Mouse (Mus musculus) B cell, adult 2 months (primary cell): ENCODE measurements around the gene Syne1.

ENCODE experiments used
- DNase-seq, 2 experiments: peaks; one replicate each; pipeline ENCODE4 v3.0.0; 2022

Syne1 gene

DNA sequence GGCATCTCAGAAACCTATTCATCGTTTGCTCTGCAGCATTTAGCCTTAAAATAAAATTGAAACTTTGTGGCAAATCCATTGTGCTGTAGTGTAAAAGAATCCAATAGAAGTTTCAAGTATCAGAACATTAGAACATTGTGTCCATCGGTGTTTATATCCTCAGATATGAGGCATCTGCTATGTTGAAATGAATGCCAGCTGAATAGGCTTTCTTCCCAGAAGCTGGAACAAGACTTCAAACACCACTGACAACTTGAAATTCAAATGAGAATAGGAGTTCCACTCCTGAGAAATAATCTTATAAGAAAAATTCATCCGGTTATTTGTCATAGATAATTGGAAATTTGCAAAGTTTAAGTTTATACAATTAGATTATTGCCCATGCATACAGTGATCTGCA lies 135.6 kb downstream of the Syne1 start:
- DNase-seq: no peak

DNA sequence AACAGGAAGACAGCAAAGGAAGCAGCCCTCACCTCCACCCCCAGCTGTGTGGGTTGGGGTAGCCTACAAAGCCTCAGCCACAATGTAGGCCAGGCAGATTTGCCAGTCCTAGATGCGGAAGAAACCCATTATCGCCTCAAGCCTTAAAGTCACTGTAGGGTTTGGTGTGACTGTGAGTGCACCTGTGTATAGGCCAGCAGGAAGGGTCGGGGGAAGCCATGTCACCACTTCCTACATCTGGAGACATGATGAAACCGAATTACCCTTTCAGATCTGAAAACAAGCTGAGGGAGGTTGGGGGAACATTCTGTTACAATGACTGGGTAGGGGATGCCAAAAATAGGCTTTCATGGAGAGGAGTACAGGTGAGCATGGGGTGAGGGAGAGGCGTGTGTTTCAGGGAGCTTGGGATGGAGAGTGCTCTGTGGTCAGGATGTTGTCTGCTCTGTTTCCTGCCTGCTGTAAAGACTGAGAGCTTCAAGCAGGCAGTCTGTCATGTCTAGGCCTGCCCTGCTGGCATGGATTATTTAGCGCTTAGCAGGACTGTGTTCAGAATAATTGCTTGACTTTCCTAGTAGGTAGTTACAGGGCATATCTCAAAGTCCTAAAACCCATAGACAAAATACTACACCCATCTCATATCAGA lies 167.0 kb downstream of the Syne1 start:
- DNase-seq: no peak

DNA sequence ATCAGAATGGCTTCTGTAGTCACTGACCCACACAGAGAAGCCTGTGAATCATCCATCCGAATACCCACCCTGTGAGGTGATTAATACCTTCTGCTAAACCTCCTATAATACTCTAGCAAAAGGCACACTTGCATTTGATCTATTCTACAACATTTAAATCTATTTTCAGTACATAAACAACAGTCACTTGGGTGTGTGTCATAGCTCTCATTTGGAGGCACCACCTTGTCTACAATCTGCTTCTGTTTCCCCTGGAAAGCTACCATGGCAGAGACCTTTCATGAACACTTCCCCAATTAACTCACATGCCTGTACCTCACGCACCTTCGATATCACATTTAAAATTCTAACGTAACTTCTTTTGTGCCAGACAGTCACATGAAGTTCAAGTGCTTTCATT lies 169.7 kb downstream of the Syne1 start:
- no peak for DNase-seq

DNA sequence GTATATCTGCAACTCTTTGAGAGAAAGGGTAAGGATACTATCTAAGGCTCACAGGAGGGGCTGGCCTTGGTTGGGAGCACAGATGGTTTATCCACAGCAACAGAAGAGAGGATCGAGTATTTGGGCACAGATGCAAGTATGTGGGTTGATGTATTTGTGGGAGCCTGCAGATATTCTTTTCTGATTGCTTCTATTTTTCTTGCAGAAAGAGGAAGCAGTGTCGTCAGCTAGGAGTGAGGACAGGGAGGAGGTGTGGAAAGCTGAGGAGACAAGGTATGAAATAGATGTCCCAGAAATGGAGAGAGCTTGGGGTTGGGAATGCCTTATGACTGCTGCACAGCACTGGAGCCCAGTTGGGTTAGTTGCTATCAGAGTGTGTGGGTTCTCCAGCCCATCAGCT lies 172.3 kb downstream of the Syne1 start:
- no peak for DNase-seq

DNA sequence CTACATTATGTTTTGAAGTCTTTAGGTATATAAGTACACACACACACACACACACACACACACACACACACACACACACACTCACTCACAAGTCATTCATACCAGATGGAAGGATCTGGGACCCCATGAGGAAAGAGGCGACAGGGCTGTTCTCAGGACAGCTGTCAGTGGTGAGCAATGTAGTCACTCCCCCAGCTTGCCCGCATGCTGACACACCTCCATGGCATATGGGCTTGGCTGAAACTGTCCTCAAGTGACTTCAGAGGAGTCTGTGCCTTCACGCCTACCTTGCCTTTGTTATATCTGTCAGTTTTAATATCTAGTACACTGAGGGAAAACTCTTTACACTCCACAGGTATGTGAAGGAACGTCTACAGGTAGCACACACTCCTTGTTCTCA lies 181.7 kb downstream of the Syne1 start:
- DNase-seq: no peak

DNA sequence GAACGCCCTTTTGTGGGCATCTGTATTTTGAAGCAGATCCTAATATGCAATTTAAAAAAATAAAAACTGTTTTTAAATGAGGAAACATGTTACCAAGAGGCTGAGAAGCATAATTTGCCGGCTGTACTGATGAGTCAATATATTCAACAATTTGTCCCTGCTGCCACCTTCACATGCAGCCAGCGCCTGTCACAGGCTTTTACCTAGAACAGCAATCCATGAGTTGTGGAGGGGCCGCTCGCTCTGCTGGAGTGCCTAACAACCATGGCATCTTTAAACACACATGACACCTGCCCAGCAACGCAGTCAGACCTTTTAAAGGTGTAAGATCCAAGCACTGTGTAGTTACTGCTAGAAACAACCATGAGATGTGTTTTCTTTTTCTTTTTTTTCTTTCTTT lies 183.0 kb downstream of the Syne1 start:
- no peak for DNase-seq

DNA sequence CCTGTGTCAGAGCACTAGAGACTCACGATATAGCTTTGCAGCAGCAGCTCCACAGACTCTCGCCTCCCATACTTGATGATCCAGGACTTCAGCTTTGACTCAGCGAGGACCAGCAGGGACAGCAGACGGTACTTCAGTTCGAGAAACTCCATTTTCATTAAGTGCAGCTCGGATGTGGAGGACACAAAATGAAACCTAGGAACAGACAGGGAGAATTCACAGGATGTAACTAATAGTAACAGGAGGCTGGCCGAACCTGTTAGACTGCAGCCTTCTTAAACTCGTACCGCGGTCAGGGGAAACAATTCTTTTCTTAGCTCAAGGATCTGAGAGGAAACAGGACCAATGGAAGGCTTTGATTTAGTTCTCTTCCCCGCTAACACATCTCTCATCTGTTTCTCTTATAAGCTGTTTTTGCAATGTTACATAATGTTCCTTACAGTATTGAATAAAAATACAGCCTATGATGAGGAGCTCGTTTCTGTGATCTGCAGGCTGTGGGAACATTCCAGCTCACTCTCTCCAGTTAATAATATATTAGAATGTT lies 183.7 kb downstream of the Syne1 start:
- no peak for DNase-seq

DNA sequence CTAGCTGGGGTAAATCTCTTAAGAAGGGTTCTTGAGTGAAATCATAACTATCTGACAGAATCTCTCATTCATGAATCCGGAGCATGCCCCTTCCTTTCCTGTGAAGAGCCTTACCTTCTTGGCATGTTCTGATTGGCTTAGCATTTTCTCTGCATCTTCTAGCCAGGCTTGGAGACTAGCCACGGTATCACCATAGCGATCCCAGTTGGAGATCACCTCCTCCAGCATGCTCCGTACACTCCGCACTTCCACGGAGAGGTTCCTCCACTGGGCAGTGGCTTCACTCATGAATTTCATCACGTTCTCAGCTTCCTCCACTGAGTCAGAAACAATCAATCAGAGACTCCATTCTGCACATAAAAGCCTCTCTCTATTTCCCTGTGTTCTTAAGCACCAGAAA lies 190.7 kb downstream of the Syne1 start:
- DNase-seq: no peak

DNA sequence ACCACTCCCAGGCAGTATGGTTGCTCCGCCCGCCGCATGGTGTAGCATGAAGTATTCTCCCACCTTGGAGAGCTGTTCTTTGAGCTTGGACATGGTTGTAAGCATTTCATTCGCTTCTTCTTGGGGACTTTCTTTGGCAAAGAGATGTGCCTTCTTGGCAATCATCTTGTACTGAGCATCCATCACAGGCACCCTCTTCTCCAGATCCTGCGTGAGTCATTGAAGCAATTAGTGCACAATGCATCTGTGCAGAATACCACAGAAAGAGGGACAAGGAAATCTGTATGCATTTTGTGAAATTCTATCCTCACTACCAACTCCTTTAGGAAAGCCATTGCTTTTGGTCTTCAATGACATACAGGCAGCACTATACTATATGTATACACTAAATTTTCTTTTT lies 194.7 kb downstream of the Syne1 start:
- DNase-seq: no peak

DNA sequence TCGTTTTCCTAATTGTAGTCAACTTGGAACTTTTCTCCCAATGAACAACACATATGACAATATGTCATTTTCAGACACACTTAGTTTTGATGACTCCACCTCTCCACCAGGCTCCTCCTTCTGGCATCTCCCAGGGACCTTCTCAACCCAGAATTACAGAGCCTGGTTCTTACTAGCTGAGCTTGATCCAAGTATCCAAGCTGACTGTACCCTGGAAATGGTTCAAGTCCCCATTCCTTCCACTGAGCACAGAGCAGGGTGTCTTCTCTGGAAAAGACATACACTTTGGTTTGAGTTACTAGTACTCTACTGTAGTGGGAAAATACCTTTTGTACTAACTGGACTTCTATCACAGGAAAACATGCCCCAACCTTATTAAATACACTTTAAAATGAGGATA lies 197.9 kb downstream of the Syne1 start:
- no peak for DNase-seq

DNA sequence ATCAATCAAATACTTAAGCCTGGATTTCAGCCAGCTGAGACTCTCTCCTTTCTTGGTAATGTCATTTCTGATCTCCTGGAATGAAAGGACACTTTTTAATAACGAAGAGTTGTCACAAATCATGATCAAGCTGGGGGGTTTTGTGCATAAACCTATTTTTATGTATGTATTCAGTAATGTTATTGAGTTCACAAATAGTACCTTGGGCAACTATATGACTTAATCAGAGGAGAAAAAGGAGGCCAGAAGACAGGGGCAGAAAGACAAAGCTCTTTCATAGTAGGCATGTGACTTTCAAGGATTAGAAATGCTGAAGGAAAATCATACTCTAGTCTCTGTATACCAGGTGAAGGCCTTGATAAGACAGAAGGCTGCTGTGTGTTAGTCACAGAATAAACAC lies 204.4 kb downstream of the Syne1 start:
- DNase-seq: no peak

DNA sequence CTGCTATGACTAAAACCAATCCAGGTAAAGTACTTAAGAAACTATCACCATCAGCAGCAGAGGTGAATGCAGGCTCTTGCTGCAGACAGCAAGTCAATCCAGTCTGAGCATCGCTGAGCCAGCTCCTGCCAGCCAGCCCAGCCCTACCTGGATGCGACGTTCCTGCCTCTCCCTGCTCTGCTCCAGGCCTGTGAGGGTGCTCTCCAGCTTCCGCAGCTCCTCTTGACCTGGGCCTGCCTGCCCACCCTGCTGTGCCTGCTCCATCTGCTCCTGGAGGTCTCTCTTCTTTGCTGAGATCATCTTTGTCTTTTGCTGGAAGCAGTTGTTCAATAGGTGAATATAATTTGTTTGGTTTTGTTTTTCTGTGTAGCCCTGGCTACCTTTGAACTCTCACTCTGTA lies 208.1 kb downstream of the Syne1 start:
- no peak for DNase-seq

DNA sequence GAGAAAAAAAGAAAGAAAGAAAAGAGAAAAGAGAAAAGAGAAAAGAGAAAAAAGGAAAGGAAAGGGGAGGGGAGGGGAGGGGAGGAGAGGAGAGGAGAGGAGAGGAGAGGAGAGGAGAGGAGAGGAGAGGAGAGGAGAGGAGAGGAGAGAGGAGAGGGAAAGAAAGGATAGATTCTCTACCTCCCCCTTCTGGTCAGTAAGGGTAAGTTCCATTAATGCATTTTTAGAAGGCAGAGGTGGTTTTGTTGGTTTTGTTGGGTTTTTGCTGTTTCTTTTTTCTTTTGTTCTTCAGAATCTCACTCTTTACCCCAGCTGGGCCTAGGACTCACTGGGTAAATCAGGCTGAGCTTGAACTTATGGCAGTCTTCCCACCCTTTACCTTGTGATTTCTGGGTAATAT lies 214.9 kb downstream of the Syne1 start:
- no peak for DNase-seq

DNA sequence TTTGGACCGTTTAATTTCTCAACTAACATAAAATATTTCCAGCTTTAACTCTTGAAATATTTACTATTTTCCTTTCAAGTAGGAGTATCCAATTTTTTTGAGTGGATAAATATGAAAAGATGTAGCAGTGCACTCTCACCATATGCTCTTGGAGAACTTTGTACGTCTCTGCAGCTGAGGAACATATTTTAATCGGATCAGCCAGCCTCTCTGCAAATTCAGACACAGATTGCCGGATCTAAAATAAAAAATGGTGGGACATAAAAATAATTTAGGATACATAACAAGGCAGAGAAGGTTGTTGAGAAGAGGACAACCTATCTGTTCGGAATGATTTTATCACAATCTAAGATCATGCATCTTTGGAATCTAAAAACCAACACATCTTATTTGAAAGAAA lies 218.5 kb downstream of the Syne1 start:
- DNase-seq: no peak

DNA sequence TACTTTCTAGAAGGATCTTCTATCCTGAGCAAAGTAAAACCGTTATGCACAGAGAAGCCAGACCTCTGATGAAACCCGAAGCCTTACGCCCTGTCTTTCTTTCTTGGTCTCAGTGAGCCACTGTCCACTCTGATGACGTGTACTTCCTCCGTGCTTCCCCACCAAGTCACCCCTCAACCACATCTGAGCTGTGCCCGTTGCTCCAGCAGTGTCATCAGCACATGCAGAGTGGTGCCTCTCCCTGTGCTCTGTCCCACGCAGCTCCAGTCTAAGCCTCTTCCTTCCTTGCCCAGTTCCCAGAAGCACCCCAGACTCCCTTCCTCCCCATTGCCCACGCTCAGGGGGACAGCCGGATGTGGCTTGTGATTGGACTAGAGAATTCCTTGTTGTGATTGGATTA lies 224.6 kb downstream of the Syne1 start:
- no peak for DNase-seq

DNA sequence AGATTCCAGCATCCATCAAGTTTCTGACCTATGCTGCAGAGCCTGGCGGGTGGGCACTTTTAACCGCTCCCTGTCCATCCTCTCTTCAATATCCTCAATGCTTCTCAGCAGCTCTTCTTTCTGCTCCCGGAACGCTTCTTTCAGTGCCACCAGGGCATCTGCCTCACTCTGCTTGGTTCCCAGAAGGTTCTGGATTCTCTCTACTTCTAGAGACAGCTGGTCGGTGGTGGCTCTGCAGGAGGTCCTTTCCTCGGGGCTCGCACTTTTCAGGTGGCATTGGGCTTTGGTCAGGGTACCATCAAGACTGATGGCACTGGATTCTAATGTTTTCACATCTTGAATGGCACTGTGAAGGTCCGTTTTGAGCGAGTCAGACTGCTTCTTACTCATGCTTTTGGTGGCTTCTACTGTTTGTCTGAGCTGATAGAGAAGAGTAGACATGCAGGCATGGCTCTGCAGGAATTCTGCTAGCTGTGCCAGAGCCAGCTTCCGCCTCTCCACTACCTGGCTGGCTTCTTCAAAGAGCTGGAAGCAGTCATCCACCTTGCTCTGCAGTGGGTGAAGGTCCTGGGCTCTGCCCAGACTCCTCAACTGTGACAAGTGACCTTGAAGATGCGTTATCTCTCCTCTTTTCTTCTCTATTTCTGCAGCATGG lies 227.4 kb downstream of the Syne1 start:
- DNase-seq: no peak

DNA sequence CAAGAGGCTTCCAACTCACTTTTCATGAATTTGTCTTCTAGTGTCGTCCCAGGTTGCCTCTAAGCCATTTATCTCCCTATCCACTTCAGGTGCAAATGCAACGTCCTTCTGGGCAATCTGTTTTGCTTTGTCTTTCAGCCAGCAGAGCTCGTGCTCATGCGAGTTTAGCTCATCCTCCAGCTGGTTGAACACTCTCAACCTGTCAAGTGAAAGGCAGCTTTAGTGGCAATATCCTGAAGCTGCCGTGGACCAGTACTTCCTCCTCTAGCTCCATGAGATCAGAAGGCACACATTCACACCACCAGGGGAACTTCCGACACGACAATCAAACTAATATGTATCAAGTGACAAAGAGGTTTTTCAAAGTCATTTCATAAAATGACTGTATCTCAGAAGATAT lies 228.7 kb downstream of the Syne1 start:
- no peak for DNase-seq

DNA sequence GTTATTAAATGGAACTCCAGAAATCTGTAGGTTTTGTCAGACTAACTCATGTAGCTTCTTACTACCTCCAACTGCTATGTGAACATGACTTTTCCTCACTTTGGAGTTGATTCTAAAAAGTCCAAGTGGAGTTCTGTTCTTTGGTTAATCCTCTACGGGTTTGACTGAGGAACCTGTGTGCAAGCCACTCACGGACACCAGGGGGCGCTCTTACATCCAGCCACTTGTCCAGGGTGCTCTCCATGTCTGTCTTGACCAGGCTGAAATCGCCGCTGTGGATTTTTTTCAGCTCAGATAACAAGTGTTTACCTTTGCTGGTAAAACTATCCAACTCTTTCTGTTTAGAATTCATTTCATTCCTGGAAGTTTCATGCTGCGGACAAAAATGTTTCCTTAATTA lies 233.7 kb downstream of the Syne1 start:
- DNase-seq: peak; percentile 69 to 72

DNA sequence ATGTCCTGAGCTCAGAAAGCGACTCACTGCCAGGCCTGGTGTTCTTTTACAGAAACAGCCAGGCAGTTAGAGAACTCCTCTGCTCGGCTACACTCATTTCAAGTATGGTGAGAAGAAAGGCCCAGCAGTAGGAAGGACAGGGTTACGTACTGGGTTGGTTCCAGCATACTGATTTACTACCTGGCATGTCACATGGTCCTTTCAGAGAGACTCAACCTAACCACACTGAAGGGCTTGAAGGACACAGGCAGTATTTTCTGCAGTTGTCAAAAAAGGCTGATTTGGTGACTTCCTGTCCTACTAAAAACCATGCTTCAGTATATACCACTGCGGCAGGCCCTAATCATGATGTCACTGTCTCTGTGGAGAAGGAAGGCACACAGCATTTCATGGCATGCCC lies 238.8 kb downstream of the Syne1 start:
- no peak for DNase-seq

DNA sequence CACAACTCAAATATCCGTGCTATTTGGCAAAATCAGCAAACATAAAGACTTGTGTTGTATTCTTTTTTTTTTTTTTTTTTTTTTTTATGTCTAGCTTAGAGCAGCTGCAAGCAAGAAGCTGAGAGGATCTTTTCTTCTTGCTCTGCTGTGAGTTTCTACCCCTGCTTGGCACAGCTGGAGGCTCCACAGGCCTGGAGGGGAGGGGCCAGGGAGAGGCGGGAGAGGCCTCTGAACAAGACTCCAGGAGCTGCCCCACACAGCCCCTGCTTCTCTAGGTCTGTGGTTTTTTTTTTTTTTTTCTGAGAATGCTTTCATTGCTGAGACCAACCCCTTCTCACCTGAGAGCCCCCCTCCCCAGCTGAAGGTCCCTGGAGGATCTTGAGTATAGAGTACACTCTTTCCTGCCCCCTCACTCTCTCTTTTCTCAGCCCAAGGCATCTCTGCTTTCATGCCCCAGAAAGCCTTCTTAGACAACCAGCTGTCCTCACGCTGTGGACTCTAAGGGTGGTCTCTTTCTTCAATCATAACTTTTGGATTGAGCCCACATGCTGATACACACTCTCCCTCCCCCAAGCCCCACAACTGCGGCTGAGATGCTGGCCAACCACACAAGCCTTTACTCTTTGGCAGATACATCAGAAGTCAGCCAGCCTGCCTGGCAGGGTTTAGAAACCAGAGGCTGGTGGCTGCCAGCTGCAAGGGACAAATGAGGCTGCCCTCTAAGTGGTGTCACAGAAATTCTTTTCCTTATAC lies 241.1 kb downstream of the Syne1 start:
- DNase-seq: no peak

DNA sequence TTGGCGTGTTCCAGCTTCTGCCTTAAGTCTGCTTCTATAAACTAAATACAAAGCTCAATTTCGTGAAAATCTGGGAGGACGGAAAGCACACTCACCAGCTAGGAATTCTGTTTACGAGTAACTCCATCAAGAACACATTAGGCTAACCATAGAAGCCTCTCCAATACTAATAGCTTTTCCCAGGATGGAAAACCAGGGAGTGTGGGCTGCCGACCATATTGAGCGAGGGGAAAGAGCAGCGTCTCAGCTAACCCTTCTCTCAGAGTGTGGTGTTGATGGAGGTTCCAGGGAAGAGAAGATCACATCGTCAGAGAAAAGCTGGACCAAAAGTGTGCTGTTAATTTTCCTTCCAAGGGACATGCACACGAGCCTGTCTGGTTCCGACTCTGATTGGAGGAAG lies 241.9 kb downstream of the Syne1 start:
- no peak for DNase-seq

DNA sequence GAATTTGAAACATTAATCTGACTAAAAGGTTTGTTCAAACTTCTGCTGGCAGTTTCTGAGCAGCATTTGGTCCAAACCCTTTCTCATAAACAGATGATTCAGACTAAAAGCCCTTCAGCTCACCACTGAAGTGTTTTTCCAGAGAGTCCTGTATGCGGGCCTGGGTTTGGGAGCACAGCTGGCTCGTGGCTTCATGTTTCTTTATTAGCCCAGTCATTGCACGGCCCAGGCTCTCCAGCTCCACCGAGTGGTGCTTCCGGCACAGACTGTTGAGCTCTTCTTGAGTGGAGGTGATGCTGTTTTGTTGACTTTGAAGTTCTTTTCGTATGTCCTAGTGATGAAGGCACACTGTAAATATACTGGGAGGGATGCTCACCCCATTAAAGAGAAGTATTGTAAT lies 245.7 kb downstream of the Syne1 start:
- DNase-seq: no peak

DNA sequence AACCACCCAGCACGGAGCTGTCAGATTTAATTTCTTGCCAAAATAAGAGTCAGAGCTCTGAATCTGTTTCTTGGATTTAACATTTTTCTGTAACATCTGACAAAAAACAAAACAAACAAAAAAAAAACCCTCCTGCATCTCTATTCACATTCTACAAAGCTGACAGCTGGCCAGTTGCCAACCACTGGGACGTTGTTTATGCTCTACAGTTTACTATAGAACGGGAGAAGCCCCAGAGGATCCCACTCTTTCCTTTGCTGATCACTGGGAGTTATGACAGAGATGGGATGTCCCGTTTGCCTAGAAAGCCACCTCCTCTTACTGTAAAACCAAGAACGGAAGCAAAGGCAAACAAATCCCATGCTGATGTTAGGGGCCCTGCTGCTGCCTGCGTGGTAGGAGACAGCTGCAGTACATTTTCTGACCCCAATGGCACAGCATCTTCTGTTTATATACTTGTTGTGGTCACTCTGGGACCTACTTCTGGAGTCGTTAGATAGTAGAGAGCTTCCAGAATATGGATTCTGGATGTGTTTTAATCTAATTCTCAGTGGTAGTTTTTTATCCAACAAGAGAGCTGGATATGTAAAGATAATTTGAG lies 255.9 kb downstream of the Syne1 start:
- no peak for DNase-seq

DNA sequence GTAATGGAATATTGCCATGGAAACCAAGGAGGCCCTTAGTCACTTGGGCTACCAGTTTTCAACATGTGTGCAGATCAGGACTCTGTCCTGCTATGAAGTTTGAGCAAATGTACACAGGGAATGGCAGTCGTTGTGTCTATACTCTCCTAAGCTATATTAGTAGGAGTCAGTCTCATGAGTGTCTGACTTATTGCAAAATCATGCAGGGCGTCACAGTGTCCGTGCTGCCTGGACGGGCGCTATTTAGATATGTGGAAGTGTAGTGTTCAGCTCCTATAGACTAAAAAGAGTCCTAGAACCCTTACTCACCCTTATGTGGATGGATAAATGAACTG lies 261.7 kb downstream of the Syne1 start:
- DNase-seq: no peak
